Mouse (Mus musculus) liver, embryonic 13.5 days (tissue): ENCODE data around the gene Gata2. TPM values are rescaled to one million over a fixed set of nuclear protein-coding genes. Genes with fewer than 3 reads are reported as not detected.
A peak's percentile ranks its signal among the peaks of the same experiment; 100 is the strongest.
"Not testable (repeated sequence)": the region's sequence is repeated elsewhere in the genome, so short reads cannot be mapped to it uniquely, and the experiment has no call there.

Source experiments
- ATAC-seq: fragments of 200-750 bp; cut with Nextera tagmentation; 2 replicates; pipeline ENCODE4 v1.8.0; 2017; ENCODE audit warnings: low read depth, mild to moderate bottlenecking, moderate number of reproducible peaks, moderate library complexity
- DNase-seq: peaks from one replicate; pipeline ENCODE4 v3.0.0; 2022
- H3K27ac ChIP-seq: fragments of 300-500 bp; sonication (generic); 2 replicates; pipeline ENCODE4 v1.5.1; 2015; ENCODE audit warnings: moderate library complexity, mild to moderate bottlenecking, inconsistent platforms
- H3K27me3 ChIP-seq: fragments of 300-500 bp; sonication (generic); 2 replicates; pipeline ENCODE4 v1.6.1; 2015; ENCODE audit warnings: mild to moderate bottlenecking, inconsistent platforms
- H3K36me3 ChIP-seq: fragments of 300-500 bp; sonication (generic); 2 replicates; pipeline ENCODE4 v1.6.1; 2015; ENCODE audit warnings: mild to moderate bottlenecking, inconsistent platforms
- H3K4me1 ChIP-seq: fragments of 300-500 bp; sonication (generic); replicated peaks from 2 replicates; pipeline ENCODE4 v1.6.1; 2015; ENCODE audit warnings: inconsistent platforms
- H3K4me2 ChIP-seq: fragments of 300-500 bp; sonication (generic); 2 replicates; pipeline ENCODE4 v1.6.1; 2015; ENCODE audit warnings: inconsistent platforms, mild to moderate bottlenecking, moderate library complexity
- H3K4me3 ChIP-seq: fragments of 300-500 bp; sonication (generic); replicated peaks from 2 replicates; pipeline ENCODE4 v1.5.1; 2015; ENCODE audit warnings: mild to moderate bottlenecking, inconsistent platforms
- H3K9ac ChIP-seq: fragments of 300-500 bp; sonication (generic); 2 replicates; pipeline ENCODE4 v1.6.1; 2015; ENCODE audit warnings: mild to moderate bottlenecking, inconsistent platforms
- H3K9me3 ChIP-seq: fragments of 300-500 bp; sonication (generic); replicated peaks from 2 replicates; pipeline ENCODE4 v1.6.1; 2016; ENCODE audit warnings: inconsistent platforms
- WGBS: fragments of 180-500 bp; shearing (Covaris S2); methylation state at CpG from one replicate; pipeline ENCODE4 v1.1.7; 2015; ENCODE audit not compliant: insufficient replicate concordance; 5-methylcytosine and 5-hydroxymethylcytosine counted together
- polyA plus RNA-seq: library from polyadenylated mRNA; unstranded; fragments of >200 nt; fragmentation: Nextera tagmentation; extraction: Ambion mirVana; gene quantifications from 2 replicates; pipeline ENCODE4 v1.2.1, GENCODE M21; 2015

Gene Gata2
- 6.9 and 7.4 TPM in 2 replicates for polyA plus RNA-seq

- ATAC-seq: no peak
- Histone ChIP-seq H3K27ac (no peak within 1 kb of the TSS), H3K4me1 (peaks cover 75% of the 10 kb centered on the region), H3K9me3 (no peaks in the 10 kb centered on the region), H3K27me3 (peaks cover 100% of the 10 kb centered on the region), H3K9ac (peak within 1 kb of the TSS; percentile 55), H3K4me3 (peak within 1 kb of the TSS; percentile 52), H3K4me2 (peak within 1 kb of the TSS; percentile 71), H3K36me3 (no peaks in the 10 kb centered on the region)
- 4% methylated on average over 57 of the region's 57 CpGs for WGBS
- no peak for DNase-seq
Observed at GRCm38 (mm10) chr6:88193433-88194052, at the start of gene Gata2. Gene Gata2 (plus strand): TSS chr6:88193891.

- Histone ChIP-seq H3K27me3 (0 out of 2 replicates have a peak, but pooled peaks cover 5% of the 10 kb centered on the region), H3K9ac (no peak overlapping the region), H3K4me3 (no peak overlapping the region), H3K4me1 (no peaks in the 10 kb centered on the region), H3K36me3 (no peaks in the 10 kb centered on the region), H3K9me3 (no peaks in the 10 kb centered on the region), H3K4me2 (no peak overlapping the region), H3K27ac (no peak overlapping the region)
- no peak for ATAC-seq
- WGBS: 52% methylated on average over 4 of the region's 4 CpGs
- no peak for DNase-seq
Observed at GRCm38 (mm10) chr6:88145793-88146192, 47.9 kb upstream of the Gata2 start.

GRCm38 (mm10) chr6:88146576-88146975 is 47.1 kb upstream of the Gata2 start:
- ATAC-seq (no peak), DNase-seq (no peak)
- no peak overlapping the region for H3K4me3 ChIP-seq
- H3K36me3 ChIP-seq: no peaks in the 10 kb centered on the region
- no peak overlapping the region for H3K27ac ChIP-seq
- H3K27me3 ChIP-seq: 0 out of 2 replicates have a peak, but pooled peaks cover 5% of the 10 kb centered on the region
- no peaks in the 10 kb centered on the region for H3K4me1 ChIP-seq
- H3K9ac ChIP-seq: no peak overlapping the region
- no peaks in the 10 kb centered on the region for H3K9me3 ChIP-seq
- WGBS: 72% methylated on average over 8 of the region's 8 CpGs
- no peak overlapping the region for H3K4me2 ChIP-seq

- H3K36me3 ChIP-seq: no peaks in the 10 kb centered on the region
- no peak overlapping the region for H3K4me2 ChIP-seq
- ATAC-seq: 0 out of 2 replicates have a peak, but pooled peaks have one; percentile 10
- no peaks in the 10 kb centered on the region for H3K4me1 ChIP-seq
- H3K9ac ChIP-seq: no peak overlapping the region
- no peak for DNase-seq
- no peaks in the 10 kb centered on the region for H3K9me3 ChIP-seq
- no peak overlapping the region for H3K4me3 ChIP-seq
- WGBS: 49% methylated on average over 16 of the region's 16 CpGs
- H3K27ac ChIP-seq: no peak overlapping the region
- H3K27me3 ChIP-seq: 0 out of 2 replicates have a peak, but pooled peaks cover 5% of the 10 kb centered on the region
Observed at GRCm38 (mm10) chr6:88147411-88148003, 46.2 kb upstream of the Gata2 start.

- Histone ChIP-seq H3K4me2 (no peak overlapping the region), H3K4me1 (peaks cover 17% of the 10 kb centered on the region), H3K27ac (no peak overlapping the region), H3K27me3 (0 out of 2 replicates have a peak, but pooled peaks cover 5% of the 10 kb centered on the region), H3K4me3 (no peak overlapping the region), H3K9ac (no peak overlapping the region), H3K9me3 (no peaks in the 10 kb centered on the region), H3K36me3 (no peaks in the 10 kb centered on the region)
- DNase-seq (no peak), ATAC-seq (no peak)
- WGBS: 64% methylated on average over 4 of the region's 4 CpGs
Observed at GRCm38 (mm10) chr6:88151335-88151734, 42.4 kb upstream of the Gata2 start.

GRCm38 (mm10) chr6:88152127-88152705 is 41.5 kb upstream of the Gata2 start:
- no peak overlapping the region for H3K9ac ChIP-seq
- H3K36me3 ChIP-seq: no peaks in the 10 kb centered on the region
- ATAC-seq (no peak), DNase-seq (no peak)
- H3K4me2 ChIP-seq: peak overlapping the region; percentile 17
- no peak overlapping the region for H3K27ac ChIP-seq
- 0 out of 2 replicates have a peak, but pooled peaks cover 5% of the 10 kb centered on the region for H3K27me3 ChIP-seq
- peaks cover 17% of the 10 kb centered on the region for H3K4me1 ChIP-seq
- H3K4me3 ChIP-seq: no peak overlapping the region; the same call in 1 of the 2 replicates
- H3K9me3 ChIP-seq: no peaks in the 10 kb centered on the region
- 42% methylated on average over 14 of the region's 14 CpGs for WGBS

GRCm38 (mm10) chr6:88152979-88153378 is 40.7 kb upstream of the Gata2 start:
- Histone ChIP-seq H3K9ac (no peak overlapping the region), H3K27ac (no peak overlapping the region), H3K27me3 (0 out of 2 replicates have a peak, but pooled peaks cover 5% of the 10 kb centered on the region), H3K36me3 (no peaks in the 10 kb centered on the region), H3K4me2 (no peak overlapping the region), H3K4me1 (peaks cover 17% of the 10 kb centered on the region), H3K4me3 (no peak overlapping the region), H3K9me3 (no peaks in the 10 kb centered on the region)
- 65% methylated on average over 6 of the region's 6 CpGs for WGBS
- DNase-seq (no peak), ATAC-seq (no peak)

- 66% methylated on average over 6 of the region's 6 CpGs for WGBS
- H3K9ac ChIP-seq, H3K27ac ChIP-seq, H3K4me3 ChIP-seq, H3K36me3 ChIP-seq, H3K4me2 ChIP-seq, H3K27me3 ChIP-seq, H3K9me3 ChIP-seq: not testable (repeated sequence)
- DNase-seq (peak; percentile 14), ATAC-seq (peak; percentile 71)
- H3K4me1 ChIP-seq: peaks cover 17% of the 10 kb centered on the region
Observed at GRCm38 (mm10) chr6:88155614-88156013, 38.1 kb upstream of the Gata2 start.

- Histone ChIP-seq H3K36me3 (no peaks in the 10 kb centered on the region), H3K4me1 (peaks cover 17% of the 10 kb centered on the region), H3K27me3 (no peaks in the 10 kb centered on the region), H3K9me3 (no peaks in the 10 kb centered on the region), H3K9ac (no peak overlapping the region), H3K4me3 (no peak overlapping the region), H3K4me2 (no peak overlapping the region), H3K27ac (no peak overlapping the region)
- WGBS: 47% methylated on average over 5 of the region's 5 CpGs
- DNase-seq: no peak
- ATAC-seq: no peak
Observed at GRCm38 (mm10) chr6:88158790-88159189, 34.9 kb upstream of the Gata2 start.

GRCm38 (mm10) chr6:88166054-88166453 is 27.6 kb upstream of the Gata2 start:
- Histone ChIP-seq H3K9me3 (no peaks in the 10 kb centered on the region), H3K4me1 (no peaks in the 10 kb centered on the region), H3K27me3 (no peaks in the 10 kb centered on the region), H3K4me2 (no peak overlapping the region), H3K4me3 (no peak overlapping the region), H3K9ac (no peak overlapping the region), H3K27ac (no peak overlapping the region), H3K36me3 (no peaks in the 10 kb centered on the region)
- ATAC-seq (no peak), DNase-seq (no peak)
- 85% methylated on average over 9 of the region's 9 CpGs for WGBS

GRCm38 (mm10) chr6:88174191-88174590 is 19.5 kb upstream of the Gata2 start:
- Histone ChIP-seq H3K9me3 (no peaks in the 10 kb centered on the region), H3K4me3 (no peak overlapping the region), H3K36me3 (no peaks in the 10 kb centered on the region), H3K27ac (no peak overlapping the region), H3K4me2 (no peak overlapping the region), H3K9ac (no peak overlapping the region), H3K27me3 (no peaks in the 10 kb centered on the region), H3K4me1 (no peaks in the 10 kb centered on the region)
- WGBS: 54% methylated on average over 3 of the region's 3 CpGs
- no peak for DNase-seq
- ATAC-seq: no peak
